Mouse (Mus musculus) retina, postnatal 7 days (tissue): ENCODE results near the gene Rsg1.

Experiments
- DNase-seq: peaks from one replicate; pipeline ENCODE4 v3.0.0-alpha.2; 2012; ENCODE audit warnings: low read depth, low spot score

Rsg1 gene

DNA sequence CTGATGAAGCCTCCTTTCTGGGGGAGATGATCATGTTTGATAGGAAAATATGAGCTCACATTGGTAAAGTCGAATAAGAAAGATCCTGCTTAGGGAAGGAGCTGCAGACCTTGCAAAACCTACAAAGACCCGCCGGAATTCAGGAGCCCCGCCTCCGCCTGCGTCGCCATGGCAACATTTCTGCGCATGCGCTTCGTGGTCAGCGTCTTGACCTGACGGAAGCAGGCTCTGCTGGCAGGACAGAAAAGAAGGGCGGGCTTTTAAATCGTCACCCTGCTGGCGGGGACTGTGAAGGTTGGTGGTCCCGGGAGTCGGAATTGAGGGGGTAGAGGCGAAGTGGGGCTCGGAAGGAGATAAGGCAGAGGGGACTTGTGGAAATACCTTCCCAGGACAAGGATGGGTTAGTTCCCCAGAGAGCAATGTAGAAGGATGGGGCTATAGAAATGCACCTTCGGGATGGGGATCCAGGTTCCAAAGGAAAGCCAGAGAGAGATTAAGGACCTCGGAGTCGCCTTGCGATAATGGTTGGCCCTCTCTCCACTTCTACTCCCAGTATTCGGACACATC, at the start of gene Rsg1:
Gene Rsg1 (plus strand): TSS at position 187 of the 567 bp plus-strand sequence.
- peak; percentile 76 for DNase-seq

DNA sequence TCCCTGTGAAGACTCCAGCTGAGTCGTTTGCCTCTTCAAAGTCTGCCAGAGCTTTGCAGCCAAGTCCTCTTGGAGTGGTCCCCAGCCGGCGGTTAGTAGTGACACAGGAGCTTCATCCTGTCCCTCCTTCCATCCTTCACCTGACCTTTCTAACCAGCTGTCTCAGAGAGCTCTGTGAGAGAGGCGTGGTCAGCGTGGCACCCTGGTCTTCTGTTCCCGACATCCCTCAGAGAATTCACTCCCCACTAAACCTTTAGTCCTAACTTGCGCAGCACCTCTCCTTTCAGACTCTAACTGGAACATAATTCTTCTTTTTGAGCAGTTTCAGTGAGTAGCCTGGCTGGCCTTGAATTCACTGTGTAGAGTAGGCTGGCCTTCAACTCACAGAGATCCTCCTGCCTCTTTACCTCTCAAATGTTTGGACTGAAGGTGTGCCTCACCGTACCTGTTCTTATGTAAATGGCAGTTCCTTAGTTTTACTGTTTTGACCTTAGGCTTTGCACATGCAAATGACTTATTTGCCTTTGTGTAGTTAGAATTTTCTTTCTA, 47.9 kb upstream of the Rsg1 start:
- DNase-seq = no peak

DNA sequence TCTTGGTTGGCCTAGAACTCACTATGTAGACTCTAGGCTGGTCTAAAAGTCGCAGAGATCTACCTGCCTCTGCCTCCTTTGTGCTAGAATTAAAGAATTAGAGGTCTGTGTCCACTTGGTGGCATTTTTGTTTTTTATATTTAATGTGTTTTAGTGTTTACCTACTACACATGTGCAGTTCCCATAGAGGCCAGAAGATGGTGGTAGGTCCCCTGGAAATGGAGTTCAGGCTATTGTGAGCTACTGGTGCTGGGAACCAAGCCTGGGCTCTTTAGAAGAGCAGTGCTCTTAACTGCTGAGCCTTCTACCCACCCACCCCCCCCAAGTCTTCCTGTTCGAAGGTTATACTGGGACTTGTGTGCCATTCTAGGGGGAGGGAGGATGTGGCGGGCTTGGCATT, 46.6 kb upstream of the Rsg1 start:
- no peak for DNase-seq

DNA sequence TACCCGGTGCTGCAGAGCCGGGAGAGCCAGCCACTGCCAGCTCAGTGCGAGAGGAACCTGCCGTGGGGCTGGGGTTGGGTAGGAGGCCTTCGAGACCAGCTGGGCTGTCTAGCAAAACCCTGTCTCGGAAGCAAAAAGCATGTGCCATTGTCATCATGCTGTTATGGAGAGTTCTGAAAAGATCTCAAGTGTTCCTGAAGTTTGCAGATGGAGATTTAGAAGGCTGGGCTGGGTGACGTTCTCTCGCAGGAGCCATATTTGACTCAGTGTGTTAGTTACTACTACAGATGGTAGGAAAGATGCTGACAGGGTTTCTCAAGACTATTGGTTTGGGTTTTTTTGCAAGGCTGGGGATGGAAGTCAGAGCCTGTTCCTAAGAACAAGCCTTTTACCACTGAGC, 41.6 kb upstream of the Rsg1 start:
- no peak for DNase-seq

DNA sequence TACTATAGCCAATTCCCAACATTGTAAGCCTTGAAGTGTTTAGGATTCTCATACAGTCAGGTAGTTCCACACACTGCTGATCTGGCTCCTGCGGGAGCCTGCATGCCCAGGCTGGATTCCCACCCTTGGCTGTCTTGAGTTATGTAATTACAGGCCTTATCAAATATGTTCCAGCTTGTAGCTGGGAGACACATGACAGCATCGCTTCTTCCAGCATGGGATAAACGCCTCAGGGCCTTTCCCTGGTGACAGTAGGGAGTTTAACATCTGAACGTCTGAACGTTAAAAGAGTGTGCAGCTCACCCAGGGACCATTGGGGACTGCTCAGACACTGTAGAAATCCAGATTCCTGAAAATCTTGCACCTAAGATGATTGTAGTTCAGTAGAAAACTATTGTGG, 38.0 kb upstream of the Rsg1 start:
- DNase-seq = no peak

DNA sequence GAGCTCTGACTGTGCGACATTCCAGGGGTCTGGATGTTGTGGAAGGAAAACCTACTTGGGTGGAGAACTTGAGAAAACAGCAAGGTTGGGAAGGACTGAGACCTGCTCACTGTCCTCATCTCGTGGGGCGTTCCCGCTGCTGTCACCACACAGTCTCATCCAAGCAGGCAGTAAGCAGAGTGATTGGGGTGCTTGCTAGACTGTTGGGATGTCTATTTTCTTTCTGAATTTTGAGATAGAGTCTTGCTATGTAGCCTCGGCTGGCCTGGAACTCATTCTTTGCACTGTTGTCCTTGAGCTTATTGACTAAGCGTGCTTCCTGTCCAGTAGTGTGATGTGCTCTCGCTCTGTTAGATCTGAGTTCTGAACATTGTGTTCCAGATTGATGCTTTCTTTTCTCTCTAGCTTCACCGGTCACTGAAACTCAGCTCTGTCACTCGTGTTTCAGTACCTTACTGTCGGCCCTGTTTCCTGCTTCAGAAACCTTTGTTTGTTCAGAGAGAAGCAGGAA, 37.4 kb upstream of the Rsg1 start:
- DNase-seq = no peak

DNA sequence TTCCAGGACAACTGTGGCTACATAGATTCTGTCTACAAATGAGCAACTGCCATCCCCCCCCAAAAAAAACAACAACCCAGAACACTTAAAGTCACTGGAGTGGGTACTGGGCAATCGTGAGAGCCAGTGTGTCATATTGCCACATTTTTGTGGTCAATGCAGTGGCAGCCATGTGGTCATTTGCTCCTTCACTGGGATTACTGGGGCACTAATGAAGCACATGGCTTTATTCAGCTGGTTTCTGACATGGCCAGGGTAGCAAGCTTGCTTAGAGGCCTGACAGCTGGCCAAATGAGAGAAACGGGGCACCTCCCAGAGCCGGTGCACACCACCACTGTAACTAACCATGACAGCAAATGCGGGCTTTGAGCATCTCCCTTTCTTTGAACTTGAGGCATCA, 35.3 kb upstream of the Rsg1 start:
- no peak for DNase-seq

DNA sequence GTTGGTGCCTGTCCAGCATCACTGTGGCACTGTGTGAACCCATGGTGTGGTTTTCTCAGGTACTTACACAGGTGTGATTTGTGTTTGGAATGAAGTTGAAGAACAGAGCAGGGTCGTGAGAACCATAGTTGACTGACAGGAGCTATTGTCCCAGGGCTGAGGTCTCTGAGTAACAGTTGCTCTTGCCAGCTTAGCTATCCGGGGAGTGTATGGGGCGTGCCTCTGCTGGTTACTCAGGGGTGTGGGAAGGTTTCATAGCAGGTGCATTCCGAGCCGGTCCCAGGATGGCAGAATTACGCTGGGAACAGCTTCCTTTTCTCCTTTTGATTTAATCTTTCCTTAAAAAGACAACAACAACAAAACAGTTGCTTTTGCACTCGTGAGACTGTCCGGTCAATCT, 32.9 kb upstream of the Rsg1 start:
- no peak for DNase-seq

DNA sequence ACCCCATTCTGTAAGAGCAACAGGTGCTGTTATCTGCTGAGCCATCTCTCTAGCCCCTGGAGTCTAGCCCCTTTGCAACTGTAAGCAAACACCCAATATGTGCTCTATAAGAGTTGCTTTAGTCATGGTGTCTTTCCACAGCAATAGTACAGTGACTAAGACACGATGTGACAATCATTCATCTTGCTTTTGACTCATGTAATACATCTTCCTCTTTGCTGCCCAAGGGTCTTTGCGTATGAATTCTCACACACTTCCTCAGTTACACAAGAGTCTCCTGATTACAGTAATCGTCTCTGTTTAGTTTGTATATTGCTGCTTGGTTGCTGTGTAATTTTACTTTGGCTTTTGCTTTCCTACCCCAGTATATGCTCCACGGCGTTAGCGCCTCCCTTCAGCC, 31.8 kb upstream of the Rsg1 start:
- no peak for DNase-seq

DNA sequence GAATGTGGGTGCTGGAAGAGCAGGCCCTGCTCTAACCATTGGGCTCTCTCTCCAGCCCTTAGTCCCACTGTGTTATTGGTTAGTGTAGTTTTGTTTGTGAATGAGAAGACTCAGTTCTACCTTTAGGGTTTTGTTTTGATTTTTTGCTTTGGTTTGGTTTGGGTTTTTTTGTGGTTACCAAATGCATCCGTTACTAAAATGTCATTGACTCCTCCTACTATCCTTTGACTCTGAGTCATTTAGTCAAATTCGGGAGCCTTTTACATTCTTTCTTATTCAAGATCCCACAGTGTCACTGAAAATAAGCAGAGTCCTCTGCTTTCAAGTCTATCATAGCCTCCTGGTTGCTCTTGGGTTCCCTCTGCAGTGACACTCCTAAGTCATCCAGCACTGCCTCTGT, 29.8 kb upstream of the Rsg1 start:
- no peak for DNase-seq

DNA sequence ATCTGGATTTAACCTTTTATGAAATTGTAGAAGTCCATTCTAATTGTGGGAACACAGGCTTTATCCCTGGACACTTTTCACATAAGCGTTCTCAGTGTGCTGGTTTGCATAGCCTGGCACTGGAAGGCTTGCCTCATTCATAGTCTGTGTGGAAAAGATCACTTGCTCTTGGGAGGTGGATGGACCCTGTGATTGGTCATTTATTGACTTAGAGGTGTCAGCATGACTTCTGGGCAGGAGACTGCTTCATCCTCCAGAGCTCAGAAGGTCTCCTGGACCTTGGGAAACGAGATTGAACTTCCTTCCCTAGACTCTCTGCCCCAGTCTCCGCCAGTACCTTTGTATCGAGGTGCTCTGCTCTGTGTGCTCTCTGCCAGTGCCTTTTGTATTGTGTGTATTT, 29.3 kb upstream of the Rsg1 start:
- no peak for DNase-seq

DNA sequence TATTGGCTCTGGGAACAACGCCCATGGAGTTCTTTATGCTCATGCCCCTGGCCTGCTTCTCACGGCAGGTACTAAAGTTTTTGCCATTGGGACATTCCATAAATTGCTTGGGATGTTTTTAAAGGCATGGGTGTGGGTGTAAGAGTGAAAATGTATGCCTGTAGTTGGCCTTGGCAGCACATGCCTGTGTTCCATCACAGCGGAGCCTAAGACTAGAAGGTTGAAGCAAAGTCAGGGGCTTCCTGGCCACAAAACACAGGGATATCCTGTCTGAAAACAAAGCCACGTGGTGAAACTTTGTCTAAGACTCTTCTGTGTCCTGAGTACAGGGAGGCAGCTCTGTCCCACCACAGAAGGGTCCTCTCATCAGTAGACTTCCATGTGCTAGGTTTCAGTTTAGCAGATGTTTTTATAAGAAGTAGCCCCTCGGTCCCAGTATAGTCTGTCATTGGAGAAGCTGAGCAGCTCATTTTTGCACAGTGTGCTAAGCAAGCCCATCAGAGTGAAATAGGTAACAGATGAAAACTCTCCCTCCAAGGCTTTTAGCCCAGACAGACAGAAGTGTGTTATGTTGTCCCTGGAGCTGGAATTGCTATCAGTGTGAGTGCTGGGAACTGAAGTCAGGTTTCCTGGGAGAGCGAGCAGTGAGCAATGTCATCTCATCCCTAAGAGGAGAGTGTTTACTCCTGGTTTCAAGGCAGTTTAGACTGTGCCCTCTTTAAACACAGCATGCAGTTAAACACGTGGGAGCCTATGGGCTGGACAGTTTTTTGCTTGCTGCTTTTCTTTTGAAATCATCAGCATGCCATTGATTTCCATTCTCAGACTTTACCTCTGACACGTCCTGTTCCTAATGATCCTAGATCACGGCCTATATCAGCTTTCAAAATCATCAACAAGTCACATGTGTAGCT, 26.6 kb upstream of the Rsg1 start:
- no peak for DNase-seq

DNA sequence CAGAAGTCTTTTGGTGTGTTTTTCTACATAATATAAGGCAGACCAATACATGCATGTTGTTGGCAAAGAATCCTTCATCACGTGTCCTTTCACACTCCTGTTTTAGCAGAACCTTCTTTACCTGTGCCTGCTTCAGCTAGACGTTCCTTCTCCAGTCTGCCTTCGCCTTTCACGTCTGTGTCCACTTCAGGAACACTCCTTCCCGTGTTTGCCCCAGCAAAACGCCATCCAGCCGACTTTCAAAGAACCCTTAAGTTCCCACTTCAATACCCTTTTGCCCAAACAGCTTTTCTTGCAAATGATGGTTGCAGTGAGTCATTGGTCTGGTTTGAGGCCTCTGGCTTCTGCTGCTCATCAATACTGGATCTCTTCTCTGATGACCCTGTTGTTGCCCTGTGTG, 22.5 kb upstream of the Rsg1 start:
- DNase-seq = no peak

DNA sequence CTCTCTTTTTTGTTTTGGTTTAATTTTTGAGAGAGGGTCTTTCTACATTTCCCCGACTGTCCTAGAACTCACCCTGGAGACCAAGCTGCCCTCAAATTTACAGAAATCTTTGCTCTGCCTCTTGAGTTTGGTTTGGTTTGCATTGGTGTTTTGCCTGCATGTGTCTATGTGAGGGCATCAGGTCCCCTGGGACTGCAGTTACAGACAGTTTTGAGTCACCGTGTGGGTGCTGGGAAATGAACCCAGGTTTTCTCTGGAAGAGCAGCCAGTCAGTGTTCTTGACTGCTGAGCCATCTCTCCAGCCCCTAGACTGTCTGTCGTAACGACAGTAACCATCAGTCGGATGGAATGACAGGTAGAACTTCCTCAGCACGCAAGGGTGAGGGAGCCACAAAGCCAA, 19.2 kb upstream of the Rsg1 start:
- DNase-seq = no peak

DNA sequence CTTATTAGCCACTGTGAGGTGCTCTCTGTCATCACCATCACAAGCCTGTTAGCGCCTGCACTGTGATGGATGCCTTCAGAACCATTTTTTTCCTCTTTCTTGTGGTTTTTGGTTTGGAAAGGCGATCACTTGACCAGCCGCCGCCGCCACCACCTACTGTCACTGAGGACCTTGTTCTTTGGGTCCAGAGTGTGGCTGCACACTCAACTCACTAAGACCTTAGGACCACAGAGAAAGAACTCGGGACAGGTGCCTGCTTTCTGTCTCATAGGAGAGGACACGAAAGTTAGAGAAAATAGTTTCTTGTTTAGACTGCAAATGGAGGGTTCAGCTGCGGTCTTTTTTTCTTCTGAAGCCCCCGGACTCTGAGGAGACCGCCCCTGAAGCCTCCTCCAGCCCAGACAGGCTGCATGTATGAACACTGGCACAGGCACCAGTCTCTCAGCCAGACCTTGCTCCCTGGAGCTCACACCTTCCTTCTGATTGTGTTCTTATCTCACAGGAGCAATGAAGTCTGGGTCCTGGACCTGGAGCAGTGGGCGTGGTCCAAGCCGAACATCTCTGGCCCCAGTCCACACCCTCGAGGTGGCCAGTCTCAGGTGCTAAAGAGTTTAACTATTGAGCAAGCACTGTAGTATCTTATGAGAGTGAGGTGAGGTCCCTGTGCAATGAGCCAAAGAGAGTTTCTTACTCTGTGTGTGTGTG, 16.6 kb upstream of the Rsg1 start:
- no peak for DNase-seq

DNA sequence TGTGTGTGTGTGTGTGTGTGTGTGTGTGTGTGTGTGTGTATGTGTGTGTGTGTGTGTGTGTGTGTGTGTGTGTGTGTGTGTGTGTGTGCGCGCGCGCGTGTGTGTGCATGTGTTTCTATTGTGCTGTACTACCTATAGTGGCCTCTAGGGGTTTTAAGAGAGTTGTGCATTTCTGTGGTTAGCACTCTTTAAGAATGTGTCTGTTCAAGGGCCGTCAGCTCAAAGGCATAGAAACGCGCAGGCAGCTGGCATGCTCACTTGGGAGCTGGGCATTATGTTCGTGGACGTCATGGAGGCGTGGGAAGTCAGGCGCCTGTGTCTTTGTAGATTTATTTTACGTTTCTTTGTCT, 16.1 kb upstream of the Rsg1 start:
- no peak for DNase-seq

DNA sequence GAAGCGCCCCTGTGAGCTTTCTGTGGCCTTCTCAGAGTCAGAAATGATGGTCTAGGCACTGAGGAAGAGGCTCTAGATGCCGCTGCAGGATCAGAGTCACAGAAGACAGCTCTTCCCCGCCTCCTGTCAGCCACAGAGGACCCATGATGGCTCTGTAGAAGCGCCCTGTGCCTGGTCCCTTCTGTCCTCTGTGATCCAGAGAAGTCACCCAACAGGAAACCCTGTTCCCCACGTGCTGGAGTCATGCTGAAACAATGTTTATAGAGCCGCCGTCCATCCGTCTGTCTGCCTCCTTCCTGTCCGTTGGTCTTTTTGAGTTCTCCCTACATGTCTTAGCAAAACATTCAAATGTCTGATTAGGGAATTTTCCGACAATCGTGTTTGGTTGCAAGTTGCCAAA, 12.8 kb upstream of the Rsg1 start:
- no peak for DNase-seq

DNA sequence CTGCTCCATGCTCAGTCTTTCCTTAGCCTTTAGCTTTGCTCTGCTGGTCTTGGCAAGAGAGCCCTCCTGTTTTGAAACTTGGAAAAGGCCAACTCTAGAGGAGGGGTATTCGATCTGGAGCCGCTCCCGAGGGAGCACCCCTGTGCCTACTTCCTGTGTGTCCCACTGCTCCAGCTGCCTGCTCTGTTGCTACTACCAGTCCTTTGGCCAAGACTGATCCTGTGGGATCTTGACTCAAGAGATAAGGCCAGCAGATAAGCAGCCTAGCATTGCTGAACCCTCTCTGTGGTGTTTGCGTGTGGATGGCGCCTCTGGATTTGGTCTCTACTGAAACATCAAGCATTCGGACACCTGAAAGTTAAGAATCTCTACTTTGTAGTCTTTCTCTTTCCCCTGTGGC, 11.6 kb upstream of the Rsg1 start:
- DNase-seq = no peak

DNA sequence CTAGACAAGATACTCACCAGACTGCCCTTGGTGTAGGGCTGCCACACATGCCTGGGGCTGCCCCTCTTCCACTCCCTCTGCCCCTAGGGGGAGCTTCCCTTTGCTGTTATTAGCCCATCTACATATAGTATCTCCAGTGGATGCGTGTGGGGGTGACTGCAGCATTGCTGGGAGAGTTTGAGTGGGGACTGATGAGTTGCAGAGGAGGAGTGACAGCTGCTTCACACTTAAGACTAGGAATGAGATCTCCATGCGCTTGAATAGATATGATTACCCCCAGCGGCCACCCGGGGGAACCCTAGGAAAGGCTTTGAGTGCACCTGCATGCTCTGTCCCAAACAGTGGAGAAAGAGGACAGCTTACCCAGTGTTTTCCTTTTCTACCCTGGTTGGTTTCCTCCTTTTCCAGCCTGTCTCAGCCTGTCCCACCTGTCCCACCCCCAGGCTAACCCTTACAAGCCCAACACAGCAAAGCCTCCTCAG, 9.1 kb upstream of the Rsg1 start:
- DNase-seq = no peak

DNA sequence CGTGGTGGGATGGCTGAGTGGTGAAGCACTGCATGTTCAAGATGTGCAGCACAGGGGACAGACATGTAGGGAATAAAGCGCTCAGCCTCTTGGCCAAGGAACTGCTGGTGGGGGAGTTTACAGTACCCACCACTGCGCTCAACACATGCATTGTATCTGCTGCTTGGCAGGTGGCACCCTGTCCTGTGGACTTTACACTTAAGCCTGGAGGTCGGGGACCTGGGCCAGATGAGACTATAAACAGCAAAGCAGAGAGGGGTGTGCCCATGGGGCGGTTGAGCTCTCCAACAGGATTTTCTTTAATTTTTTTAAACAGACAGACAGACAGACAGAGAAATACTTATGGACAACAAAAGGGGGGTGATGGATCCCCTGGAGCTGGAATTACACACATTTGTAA, 6.7 kb upstream of the Rsg1 start:
- no peak for DNase-seq

DNA sequence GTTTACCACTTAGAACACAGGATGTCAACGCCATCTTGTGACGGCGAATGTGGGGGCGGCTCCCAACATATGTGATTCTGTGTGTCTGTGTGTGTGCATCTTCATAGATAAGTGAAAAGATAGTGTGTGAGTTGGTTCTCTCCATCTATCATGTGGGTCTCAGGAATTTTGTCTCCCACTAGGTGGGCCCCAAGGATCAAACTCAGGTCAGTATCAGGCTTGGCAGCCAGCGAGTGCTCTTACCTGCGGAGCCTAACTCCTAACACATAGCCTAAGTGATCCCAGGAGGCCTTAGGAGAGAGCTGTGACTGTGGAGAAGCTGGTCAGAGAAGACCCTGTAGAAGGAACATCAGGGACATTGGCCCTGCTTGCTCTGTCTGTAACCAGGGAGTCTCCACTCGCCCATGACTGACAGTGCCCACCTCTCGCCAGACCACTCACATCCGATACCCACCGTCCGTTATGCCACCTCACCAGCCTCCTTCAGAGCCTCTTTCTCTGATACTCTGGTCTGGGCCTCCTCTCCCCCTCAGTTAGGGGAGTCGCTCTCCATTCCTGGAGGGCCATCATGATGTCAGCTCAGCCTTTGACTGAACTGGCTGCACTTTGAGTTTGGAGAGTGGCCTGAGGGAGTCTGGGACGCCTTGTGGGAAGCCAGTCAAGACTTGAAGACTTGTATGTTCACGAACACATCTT, 3.1 kb upstream of the Rsg1 start:
- DNase-seq = no peak

DNA sequence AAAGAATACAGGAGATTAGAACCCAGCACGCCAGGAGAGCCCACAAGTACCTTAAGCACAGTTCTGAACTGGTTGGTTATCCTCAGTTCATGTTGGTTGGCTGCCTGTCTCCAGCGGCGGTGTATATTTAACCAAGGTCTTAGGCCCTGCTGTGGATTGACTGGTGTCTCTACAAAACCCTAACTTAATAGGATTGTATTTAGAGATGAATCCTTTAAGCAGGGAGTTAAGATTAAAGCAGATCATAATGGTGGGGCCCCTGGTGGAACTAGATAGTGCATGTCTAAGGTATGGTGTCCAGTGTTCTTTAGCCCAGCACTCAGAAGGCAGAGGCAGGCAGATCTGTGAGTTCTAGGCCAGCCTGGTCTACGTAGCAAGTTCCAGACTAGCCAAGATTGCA, 2.1 kb upstream of the Rsg1 start:
- DNase-seq = peak; percentile 57
